ENCODE assay signal across 15 mouse cellular contexts in the genomic region with DNA sequence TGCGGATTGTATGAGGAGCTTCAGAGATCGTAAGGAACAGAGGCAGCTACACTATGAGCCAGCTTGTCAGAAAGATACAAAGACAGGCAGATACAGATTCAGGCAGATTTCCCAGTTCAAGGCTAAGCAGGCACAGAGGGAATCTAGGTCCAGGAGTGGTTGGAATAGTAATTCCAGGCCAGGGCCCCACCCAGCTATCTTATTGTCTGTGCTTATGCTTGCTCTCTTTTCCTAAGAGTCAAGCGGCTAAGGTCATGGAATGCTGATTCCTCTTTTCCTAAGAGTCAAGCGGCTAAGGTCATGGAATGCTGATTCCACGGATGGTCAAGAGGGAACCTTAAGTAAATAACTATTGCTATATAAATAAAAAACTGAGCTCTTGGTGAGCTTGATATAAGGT.
DNase-seq lines count a peak whose midpoint lies in the region.
"Had no signal": no experiment of that assay in that cellular context is flagged by ENCODE, and none has a peak within 500 bp of the region (broad histone marks: within the 10 kb centered on the region; RNA-seq: fewer than 3 reads in every experiment).

No protein-coding gene starts in this region.

- DNase-seq in heart, adult 11 months = peak; percentile 29
- DNase-seq in heart, adult 8-10 months (ENCODE audit: low spot score) = no peak
- peak; percentile 88 for DNase-seq in R1 (ENCODE audit: low read depth, low spot score)
- DNase-seq in yolk sac, embryonic 10.5 days (ENCODE audit: low spot score) = peak; percentile 19
- no peak for DNase-seq in cerebellum, postnatal 36 days
- DNase-seq in left cerebral cortex, adult 8-10 months (ENCODE audit: low spot score in 2 of 2) = no peak
- DNase-seq: adrenal gland, adult 8-10 months; adrenal gland, postnatal 14 days; adrenal gland, postnatal 36 days; B cell, adult 2 months; cerebellum, adult 11-12 months; cerebellum, adult 2 months; cerebellum, adult 9-10 months; cerebellum, postnatal 10 days; forebrain, postnatal 0 days had no signal

Comparison
In these comparisons a context has a peak if more than half of its experiments do, and no peak if none do; other contexts are left out.
1. DNase-seq: peak in heart, adult 11 months (single experiment), R1 (single experiment) and yolk sac, embryonic 10.5 days (single experiment); none in heart, adult 8-10 months (single experiment), cerebellum, postnatal 36 days (0 of 2) and left cerebral cortex, adult 8-10 months (0 of 2).